Mouse (Mus musculus) heart, postnatal 14 days (tissue): ENCODE data around the gene Dnajc13. TPM values are rescaled to one million over a fixed set of nuclear protein-coding genes. Genes with fewer than 3 reads are reported as not detected.

Experiments used
- DNase-seq, 2 experiments: peaks; one replicate each; pipeline ENCODE4 v3.0.0; 2021 to 2022
- intact Hi-C: fragments of 180-260 bp; cut with DNase I; formaldehyde crosslinking; loops from one replicate; pipeline ENCODE4 v1.15.1; 2025
- total RNA-seq, 2 experiments: library from RNA; stranded (reverse); gene quantifications; 2 replicates each; pipeline ENCODE4 v1.2.3; 2021

Dnajc13 gene
- total RNA-seq, 2 experiments from 2014 or later, result 37.9 to 39.4 TPM

DNA sequence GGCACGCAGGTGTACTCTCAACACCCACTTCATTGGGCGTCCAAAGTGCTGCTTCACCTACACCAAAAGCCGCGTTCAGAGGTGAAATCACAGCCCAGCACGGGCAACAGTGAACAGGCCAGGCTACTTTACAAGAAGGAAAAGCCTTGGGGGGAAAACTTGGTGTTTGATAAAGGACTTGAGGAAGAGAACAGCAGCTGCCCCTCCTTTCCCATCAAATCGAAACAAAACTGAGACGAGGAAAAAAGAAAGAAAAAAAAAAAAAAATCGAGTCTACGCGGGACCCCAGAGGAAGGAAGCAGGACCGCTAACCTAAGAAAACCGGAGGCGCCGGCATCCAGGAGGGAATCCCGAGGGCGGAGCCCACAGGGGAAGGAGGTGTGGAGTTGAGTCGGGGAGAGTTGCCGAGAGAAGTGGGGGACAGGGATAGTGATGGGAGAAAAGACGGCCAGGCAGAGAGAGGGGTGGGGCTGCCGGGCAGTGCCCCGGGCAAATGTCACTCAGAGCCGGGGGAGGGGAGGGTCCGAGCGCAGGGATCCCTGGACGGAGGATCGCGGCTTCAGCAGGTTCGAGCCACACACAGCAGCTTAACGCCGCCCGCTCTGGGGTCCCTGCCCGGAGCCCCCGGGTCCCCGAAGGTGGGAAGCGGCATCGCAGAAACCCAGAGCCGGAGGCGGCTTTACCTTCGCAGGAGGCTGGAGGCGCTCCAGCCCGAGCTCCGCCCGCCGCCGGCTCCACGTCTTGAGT is 541 bp downstream of the Dnajc13 start:
- intact Hi-C loops, result loop anchor here (10.0 kb wide), 1 partner anchor 1133 kb away; the partner anchor contains the start of genes Aste1 and Nek11

DNA sequence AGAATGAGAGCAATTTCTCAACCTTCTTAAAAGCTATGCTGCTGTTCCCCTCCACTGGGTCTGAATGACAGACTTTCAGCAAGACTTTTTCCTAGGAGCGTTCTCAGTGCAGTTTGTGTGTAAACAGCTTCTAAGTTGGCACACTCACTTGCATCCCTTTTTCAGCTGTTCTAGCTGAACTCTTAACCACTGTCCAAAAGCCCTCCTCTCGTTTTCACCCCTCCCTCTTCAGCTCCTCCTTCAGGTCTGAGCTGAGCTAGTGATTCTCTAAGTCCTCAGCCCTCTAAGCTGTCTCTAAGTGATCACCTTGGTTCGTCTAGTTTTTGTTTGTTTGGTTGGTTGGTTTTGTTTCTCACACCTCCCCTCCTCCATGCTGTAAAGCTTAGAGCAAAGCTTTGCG is 2.4 kb downstream of the Dnajc13 start:
- intact Hi-C loops, result loop anchor here (10.0 kb wide), 1 partner anchor 1134 kb away; the partner anchor contains the start of genes Aste1 and Nek11
- DNase-seq, result no peak

More for the DNA sequence above, 541 bp downstream of the Dnajc13 start:
- peak; percentile 43 to 50 for DNase-seq

DNA sequence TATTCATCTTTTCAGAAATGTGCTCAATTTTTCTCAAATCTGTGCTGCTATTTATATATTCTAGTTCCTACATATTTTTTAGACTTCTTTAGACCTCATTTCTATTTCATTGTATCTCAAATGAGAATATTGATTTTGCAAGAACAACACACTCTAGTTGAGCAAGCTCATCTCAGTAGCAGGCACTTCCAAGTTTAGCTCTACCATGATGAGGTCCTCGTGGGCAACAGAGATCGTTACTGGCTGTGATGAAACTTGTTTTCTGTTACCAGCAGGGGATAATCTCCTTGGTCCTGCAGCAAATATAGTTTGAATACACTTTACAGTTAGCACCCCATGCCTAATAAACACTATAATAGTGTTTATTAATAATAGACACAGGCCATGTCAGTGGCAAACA is 6.6 kb downstream of the Dnajc13 start:
- intact Hi-C loops, result no loop called here
- no peak for DNase-seq

DNA sequence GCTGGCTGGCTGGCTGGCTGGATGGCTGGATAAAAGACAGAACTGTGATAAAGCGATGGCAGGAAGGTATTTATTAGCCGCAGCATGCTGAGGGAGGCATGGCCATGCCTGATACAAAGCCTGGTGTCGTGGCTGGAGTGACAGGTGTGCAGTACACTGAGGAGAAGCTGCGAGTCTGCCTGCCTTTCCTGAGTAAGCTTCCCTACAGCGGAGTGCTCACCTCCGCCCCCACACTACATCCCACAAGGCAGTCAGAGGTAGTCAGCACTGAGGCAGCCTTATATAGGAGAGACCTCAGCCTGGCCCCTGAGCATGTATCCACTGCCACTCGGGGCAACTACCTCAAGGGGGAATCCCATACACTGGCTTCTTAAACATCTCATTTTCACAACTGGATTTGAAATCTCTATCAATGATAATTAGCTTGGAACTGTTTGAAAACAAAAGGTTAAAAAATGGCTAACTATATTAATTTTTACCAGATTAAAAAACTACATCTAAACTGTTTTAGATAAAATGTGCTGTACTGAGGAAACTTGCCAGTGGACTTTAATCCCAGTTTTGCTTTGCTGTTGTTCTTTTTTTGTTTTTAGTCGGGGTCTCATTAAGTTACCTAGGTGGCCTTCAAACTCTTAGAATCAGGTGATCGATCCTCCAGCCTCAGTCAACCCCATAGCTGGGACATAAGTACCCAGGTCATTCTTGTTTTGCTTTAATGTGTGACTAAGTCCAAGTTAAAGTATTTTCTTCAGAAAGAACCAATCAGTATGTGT is 8.1 kb downstream of the Dnajc13 start:
- no peak for DNase-seq
- intact Hi-C loops, result no loop called here

DNA sequence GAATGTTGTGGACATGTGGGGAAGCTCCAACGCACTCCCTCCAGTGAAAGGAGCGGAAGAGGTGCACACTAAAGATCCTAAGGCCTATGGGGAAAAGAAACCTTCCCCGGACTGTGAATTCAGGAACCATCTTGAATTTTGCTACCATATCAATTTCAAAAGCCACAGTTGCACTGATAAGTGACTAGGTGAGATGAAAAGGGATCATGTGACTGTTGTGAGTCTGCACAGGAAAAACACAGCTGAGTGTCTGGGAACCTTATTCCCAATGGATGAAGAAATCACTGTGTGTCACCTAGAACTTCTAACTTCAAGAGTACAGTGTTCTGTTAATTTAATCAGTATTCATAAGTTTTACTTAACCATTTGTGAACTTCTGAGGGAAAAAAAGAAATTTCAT is 10.1 kb downstream of the Dnajc13 start:
- intact Hi-C loops, result no loop called here
- no peak for DNase-seq

DNA sequence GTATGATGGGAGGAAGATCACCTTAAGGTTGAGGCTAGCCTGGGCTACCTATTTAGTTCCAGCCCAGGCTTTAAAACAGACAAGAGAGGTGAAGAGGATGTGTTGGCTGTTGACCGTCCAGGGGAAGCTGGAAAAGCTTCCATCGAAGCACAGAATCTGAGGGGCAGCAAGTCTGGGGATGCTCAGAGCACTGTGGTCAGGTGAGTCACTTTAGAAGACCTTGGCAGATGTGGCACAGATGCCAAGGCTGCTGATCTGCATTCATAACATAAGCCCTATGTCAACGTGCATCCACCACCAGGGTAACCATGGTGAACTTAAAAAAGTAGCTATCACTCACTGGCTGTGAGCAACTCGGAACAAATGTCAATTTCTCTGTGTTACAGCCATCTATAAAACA is 11.0 kb downstream of the Dnajc13 start:
- intact Hi-C loops, result no loop called here
- no peak for DNase-seq

DNA sequence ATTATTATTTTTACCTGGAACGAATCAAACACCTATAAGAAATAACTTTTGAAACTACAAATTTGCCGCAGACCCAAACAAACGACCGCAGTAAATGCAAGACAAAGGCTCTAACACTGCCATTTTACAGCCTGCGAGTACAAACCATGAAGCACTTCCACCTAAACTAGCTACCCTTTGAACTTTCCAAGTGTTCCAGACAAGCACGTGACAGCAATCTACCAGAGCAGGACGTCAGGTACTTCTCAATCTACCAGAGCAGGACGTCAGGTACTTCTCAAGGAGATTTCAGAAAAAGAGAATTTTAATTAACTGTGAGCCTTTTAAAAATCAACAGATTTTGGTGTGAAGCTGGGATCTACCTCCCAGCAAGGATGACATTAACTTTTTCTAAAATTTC is 11.6 kb downstream of the Dnajc13 start:
- intact Hi-C loops, result no loop called here

DNA sequence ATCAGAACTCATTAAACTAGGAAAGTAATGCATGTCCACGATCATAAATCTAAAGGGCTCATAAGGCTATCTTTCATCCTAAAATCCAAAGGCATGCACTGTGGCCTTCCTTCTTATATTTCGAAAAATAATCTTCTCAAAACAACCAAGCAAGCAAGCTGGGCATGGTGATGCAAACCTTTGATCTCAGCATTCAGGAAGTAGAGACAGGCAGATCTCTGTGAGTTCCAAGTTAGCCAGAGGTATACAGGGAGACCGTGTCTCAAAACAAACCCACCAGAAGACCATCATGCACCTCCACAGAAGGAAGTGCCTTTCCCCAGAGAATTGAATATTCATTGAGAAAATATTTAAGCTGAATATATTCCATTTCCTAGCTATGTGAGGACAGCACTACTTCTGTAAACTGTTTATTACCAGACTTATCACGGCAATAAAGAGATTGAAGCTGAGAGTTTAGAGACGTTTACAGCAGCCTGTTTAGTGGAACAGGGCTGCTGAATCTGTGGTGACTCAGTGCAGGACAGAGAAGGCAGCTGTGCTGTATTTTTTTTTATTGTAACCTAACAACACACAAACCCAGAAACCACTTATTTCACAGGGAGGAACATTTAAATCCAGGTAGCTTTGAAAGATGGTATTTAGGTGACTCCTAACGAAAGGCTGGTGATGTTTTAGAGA is 15.3 kb downstream of the Dnajc13 start:
- no peak for DNase-seq
- intact Hi-C loops, result no loop called here

More for the DNA sequence above, 11.6 kb downstream of the Dnajc13 start:
- no peak for DNase-seq

- DNase-seq, result no peak
- intact Hi-C loops, result no loop called here
Observed at GRCm38 (mm10) chr9:104243799-104244466, 18.8 kb downstream of the Dnajc13 start.

DNA sequence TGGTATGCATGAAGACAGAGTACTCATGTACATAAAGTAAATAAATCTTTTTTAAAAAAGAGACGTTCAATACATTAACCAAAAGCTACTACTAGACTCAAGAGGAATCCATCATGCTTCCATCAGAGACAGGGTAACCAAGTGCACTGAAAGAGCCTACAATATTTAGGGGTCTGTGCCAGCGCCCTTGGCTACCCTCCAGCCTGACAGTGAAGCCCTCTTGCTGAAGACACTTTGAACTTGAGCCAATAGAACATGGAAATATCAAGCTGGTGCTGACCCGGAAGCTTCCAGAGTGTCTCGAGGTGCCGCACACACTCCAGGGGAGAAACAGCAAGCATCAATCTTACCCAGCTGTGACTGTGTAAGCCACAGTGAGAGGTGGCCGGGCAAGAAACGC is 22.6 kb downstream of the Dnajc13 start:
- intact Hi-C loops, result no loop called here
- no peak for DNase-seq

DNA sequence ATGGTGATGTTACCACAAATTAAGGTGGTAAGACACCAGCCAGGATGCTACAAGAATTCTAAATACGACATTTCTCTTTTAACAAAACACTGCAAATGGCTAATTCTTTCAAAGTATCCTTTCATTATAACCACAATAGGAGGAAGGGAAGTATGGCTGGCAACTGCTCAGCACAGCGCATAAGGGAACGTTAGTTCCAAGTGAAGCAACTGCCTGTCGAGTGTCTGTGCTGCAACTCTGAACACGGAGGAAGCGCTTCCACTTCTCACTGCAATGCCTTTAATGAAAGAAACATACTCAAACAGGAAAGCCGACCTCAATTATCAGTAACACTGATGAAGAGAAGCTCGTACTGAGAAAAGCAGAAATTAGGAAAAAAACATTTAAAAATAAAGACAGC is 23.7 kb downstream of the Dnajc13 start:
- DNase-seq, result no peak

DNA sequence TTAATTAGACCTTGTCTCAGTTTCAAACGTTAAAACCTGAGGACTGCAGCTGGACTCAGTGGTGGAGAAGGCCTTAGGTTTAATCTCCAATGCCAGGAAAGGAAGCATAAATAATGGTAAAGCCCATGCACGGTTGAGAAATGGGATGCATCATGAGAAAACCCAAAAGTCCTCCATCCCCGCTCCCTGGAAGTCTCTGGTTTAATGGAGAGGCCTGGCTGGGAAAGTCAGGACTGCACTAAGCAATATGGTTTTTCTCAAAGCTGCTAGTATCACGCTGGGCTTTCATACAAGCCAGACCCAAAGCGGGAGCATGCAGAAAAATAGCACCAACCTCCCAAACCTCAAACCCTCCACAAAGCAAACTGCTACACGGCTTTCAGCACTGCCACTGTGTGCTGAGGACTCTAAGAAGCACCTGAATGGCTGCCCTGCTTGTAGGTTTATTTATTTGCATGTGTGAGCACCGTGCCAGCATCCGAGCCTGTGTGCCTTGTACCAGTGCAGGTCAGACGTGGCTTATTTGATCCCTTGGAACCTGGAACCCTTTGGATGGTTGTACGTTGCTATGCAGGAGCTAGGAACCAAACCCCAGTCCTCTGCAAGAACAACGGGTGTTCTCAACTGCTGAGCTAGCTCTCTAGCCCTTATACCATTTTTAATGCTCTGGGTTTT is 26.3 kb downstream of the Dnajc13 start:
- DNase-seq, result no peak
- intact Hi-C loops, result no loop called here

More for the DNA sequence above, 23.7 kb downstream of the Dnajc13 start:
- intact Hi-C loops, result no loop called here

GRCm38 (mm10) chr9:104235751-104236150 is 27.0 kb downstream of the Dnajc13 start:
- peak; percentile 41 to 53 for DNase-seq
- intact Hi-C loops, result no loop called here

DNA sequence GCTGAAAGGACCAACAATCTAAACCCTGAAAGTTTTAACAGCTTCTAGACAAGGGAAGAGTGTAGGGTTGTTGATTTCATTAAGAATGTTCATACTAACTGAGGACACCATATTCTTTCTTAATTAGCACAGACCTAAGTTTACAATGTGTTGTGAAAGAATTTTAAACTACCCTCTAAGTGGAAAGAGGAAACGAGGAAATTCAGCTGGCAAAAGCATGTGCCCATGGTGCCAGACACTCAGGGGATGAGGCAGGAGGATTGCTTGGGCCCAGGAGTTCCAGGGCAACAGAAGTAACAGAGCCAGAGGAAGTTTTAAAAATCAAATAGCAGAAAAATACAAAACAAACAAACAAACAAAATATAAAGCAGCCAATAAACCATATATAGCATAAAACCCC is 28.9 kb downstream of the Dnajc13 start:
- DNase-seq, result no peak
- intact Hi-C loops, result no loop called here

GRCm38 (mm10) chr9:104233060-104233459 is 29.7 kb downstream of the Dnajc13 start:
- DNase-seq, result no peak
- intact Hi-C loops, result no loop called here

GRCm38 (mm10) chr9:104232004-104232403 is 30.7 kb downstream of the Dnajc13 start:
- intact Hi-C loops, result no loop called here
- no peak for DNase-seq

GRCm38 (mm10) chr9:104211402-104211801 is 51.3 kb downstream of the Dnajc13 start:
- intact Hi-C loops, result no loop called here
- no peak for DNase-seq

GRCm38 (mm10) chr9:104203851-104204250 is 58.9 kb downstream of the Dnajc13 start:
- DNase-seq, result peak; percentile 36 to 53
- intact Hi-C loops, result no loop called here

GRCm38 (mm10) chr9:104194528-104194927 is 68.2 kb downstream of the Dnajc13 start:
- intact Hi-C loops, result no loop called here
- DNase-seq, result no peak

GRCm38 (mm10) chr9:104193900-104194299 is 68.8 kb downstream of the Dnajc13 start:
- intact Hi-C loops, result no loop called here
- DNase-seq, result peak; percentile 7 to 14
